In the genomic region with DNA sequence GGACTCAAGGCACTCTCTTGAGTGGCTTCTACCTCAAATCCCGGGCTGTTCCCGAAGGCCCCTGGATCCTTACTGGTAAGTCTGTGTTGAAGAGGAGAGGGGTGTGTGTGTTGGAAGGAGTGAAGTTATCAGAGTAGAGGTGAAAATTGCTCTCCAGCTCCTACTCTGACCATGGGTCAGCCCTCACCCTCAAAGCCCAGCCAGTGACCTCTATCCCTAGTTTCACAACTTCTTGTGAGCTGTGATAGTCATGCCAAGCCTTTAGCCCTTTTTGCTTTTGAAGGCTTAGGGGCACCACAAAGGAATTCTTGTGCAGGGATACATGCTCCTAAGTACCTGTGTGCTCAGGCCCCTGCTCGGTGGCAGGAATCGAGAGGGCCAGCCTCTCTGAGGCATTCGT, we compare ENCODE assay signal across 37 mouse cellular contexts. TPM values are rescaled to one million over a fixed set of nuclear protein-coding genes. Genes with fewer than 3 reads are reported as not detected.
DNase-seq lines count a peak whose midpoint lies in the region; ATAC-seq and TF ChIP-seq lines count a peak whose summit lies in the region.
"Had no signal": no experiment of that assay in that cellular context is flagged by ENCODE, and none has a peak within 500 bp of the region (broad histone marks: within the 10 kb centered on the region; RNA-seq: fewer than 3 reads in every experiment).

No protein-coding gene starts in this region.

- no peak overlapping the region for H3K4me2 ChIP-seq in lung, postnatal 0 days (replicated peaks; ENCODE audit: low read depth, low read length)
- H3K4me2 ChIP-seq: embryonic facial prominence, embryonic 15.5 days; forebrain, embryonic 12.5 days; heart, embryonic 11.5 days; hindbrain, embryonic 12.5 days; intestine, embryonic 15.5 days; limb, embryonic 12.5 days; liver, embryonic 13.5 days; lung, embryonic 15.5 days; midbrain, embryonic 15.5 days; neural tube, embryonic 15.5 days; stomach, embryonic 15.5 days had no signal

- H3K36me3 ChIP-seq in kidney, adult 2 months (ENCODE audit: control insufficient read depth, insufficient read depth, low read length): no peaks in the 10 kb centered on the region
- no peaks in the 10 kb centered on the region for H3K36me3 ChIP-seq in lung, postnatal 0 days (ENCODE audit: insufficient read depth, low read length)
- H3K36me3 ChIP-seq: embryonic facial prominence, embryonic 10.5 days; embryonic facial prominence, embryonic 15.5 days; forebrain, embryonic 12.5 days; G1E; hindbrain, embryonic 12.5 days; intestine, embryonic 15.5 days; limb, embryonic 12.5 days; liver, embryonic 13.5 days; lung, embryonic 15.5 days; midbrain, embryonic 10.5 days; midbrain, embryonic 15.5 days; neural tube, embryonic 15.5 days; stomach, embryonic 15.5 days had no signal

- no peak overlapping the region for H3K27ac ChIP-seq in kidney, adult 2 months (ENCODE audit: insufficient read depth, low read depth, low read length)
- no peak overlapping the region for H3K27ac ChIP-seq in lung, postnatal 0 days (ENCODE audit: low read length)
- H3K27ac ChIP-seq: embryonic facial prominence, embryonic 10.5 days; embryonic facial prominence, embryonic 15.5 days; forebrain, embryonic 12.5 days; hindbrain, embryonic 12.5 days; hindbrain, postnatal 0 days; intestine, embryonic 15.5 days; kidney, postnatal 0 days; limb, embryonic 12.5 days; liver, embryonic 13.5 days; lung, embryonic 15.5 days; midbrain, embryonic 10.5 days; midbrain, embryonic 15.5 days; neural tube, embryonic 15.5 days; stomach, embryonic 15.5 days had no signal

- peak; percentile 16 for ATAC-seq in lung, postnatal 0 days
- ATAC-seq: forebrain, postnatal 0 days; hindbrain, postnatal 0 days; intestine, embryonic 15.5 days; midbrain, embryonic 15.5 days had no signal

- TF ChIP-seq POLR2A in kidney, adult 2 months (IDR thresholded peaks at IDR 0.05; ENCODE audit: low read depth, low read length): no peak

- DNase-seq in adrenal gland, adult 2 months: peak; percentile 36
- no peak for DNase-seq in adrenal gland, postnatal 36 days
- DNase-seq in kidney, postnatal 10 days: peak; percentile 2
- DNase-seq in kidney, adult 2 months: no peak
- DNase-seq in lung, postnatal 0 days (ENCODE audit: low spot score): no peak
- DNase-seq in lung, postnatal 14 days: no peak
- no peak for DNase-seq in spleen, postnatal 10 days (ENCODE audit: low spot score in 2 of 2)
- DNase-seq: adrenal gland, postnatal 25 days; cerebellum, adult 8-10 months; cerebellum, postnatal 25 days; forebrain, postnatal 0 days; gastrocnemius, postnatal 14 days; heart, postnatal 36 days; kidney, adult 8-10 months; liver, embryonic 13.5 days; retina, postnatal 1 day; right cerebral cortex, postnatal 14 days had no signal

- no peak overlapping the region for H3K4me3 ChIP-seq in kidney, adult 2 months (ENCODE audit: insufficient read depth, low read depth, low read length)
- no peak overlapping the region for H3K4me3 ChIP-seq in lung, postnatal 0 days (ENCODE audit: low read depth, low read length)
- H3K4me3 ChIP-seq: embryonic facial prominence, embryonic 10.5 days; embryonic facial prominence, embryonic 15.5 days; forebrain, embryonic 12.5 days; hindbrain, embryonic 12.5 days; intestine, embryonic 15.5 days; limb, embryonic 12.5 days; liver, embryonic 13.5 days; lung, embryonic 15.5 days; midbrain, embryonic 10.5 days; midbrain, embryonic 15.5 days; neural tube, embryonic 15.5 days; stomach, embryonic 15.5 days had no signal

- H3K9ac ChIP-seq in lung, postnatal 0 days (replicated peaks; ENCODE audit: low read depth): no peak overlapping the region
- H3K9ac ChIP-seq: embryonic facial prominence, embryonic 15.5 days; forebrain, embryonic 12.5 days; forebrain, postnatal 0 days; hindbrain, embryonic 12.5 days; intestine, embryonic 15.5 days; limb, embryonic 12.5 days; liver, embryonic 13.5 days; lung, embryonic 15.5 days; midbrain, embryonic 15.5 days; neural tube, embryonic 15.5 days; stomach, embryonic 15.5 days had no signal

- no peak for TF ChIP-seq EP300 in lung, postnatal 0 days (IDR thresholded peaks at IDR 0.05)

- no peaks in the 10 kb centered on the region for H3K27me3 ChIP-seq in kidney, adult 2 months (replicated peaks; ENCODE audit: control insufficient read depth, insufficient read depth, low read length)
- H3K27me3 ChIP-seq in lung, postnatal 0 days (replicated peaks; ENCODE audit: insufficient read depth, low read length): no peaks in the 10 kb centered on the region
- H3K27me3 ChIP-seq: embryonic facial prominence, embryonic 15.5 days; forebrain, embryonic 12.5 days; hindbrain, embryonic 12.5 days; intestine, embryonic 15.5 days; limb, embryonic 12.5 days; liver, embryonic 13.5 days; lung, embryonic 15.5 days; midbrain, embryonic 15.5 days; neural tube, embryonic 15.5 days; stomach, embryonic 15.5 days had no signal

- no peak for TF ChIP-seq CTCF in kidney, adult 2 months (conservative IDR thresholded peaks at IDR 0.05; ENCODE audit: insufficient read depth, insufficient read length, low read depth, low read length)
- no peak for TF ChIP-seq CTCF in lung, postnatal 0 days (IDR thresholded peaks at IDR 0.05)

- WGBS in kidney, adult 2 months: 81% methylated on average over 5 of the region's 5 CpGs
- WGBS in lung, postnatal 0 days: 59% methylated on average over 5 of the region's 5 CpGs

- H3K9me3 ChIP-seq in lung, postnatal 0 days (ENCODE audit: low read length): no peaks in the 10 kb centered on the region
- H3K9me3 ChIP-seq: embryonic facial prominence, embryonic 10.5 days; embryonic facial prominence, embryonic 15.5 days; forebrain, embryonic 12.5 days; G1E; hindbrain, embryonic 12.5 days; intestine, embryonic 15.5 days; limb, embryonic 12.5 days; liver, embryonic 13.5 days; lung, embryonic 15.5 days; midbrain, embryonic 10.5 days; midbrain, embryonic 15.5 days; neural tube, embryonic 15.5 days; stomach, embryonic 15.5 days had no signal

- no peaks in the 10 kb centered on the region for H3K4me1 ChIP-seq in kidney, adult 2 months (ENCODE audit: control insufficient read depth, insufficient read depth, low read length)
- H3K4me1 ChIP-seq in lung, postnatal 0 days (ENCODE audit: insufficient read depth, low read depth, low read length): no peaks in the 10 kb centered on the region
- H3K4me1 ChIP-seq: embryonic facial prominence, embryonic 10.5 days; embryonic facial prominence, embryonic 15.5 days; forebrain, embryonic 12.5 days; hindbrain, embryonic 12.5 days; intestine, embryonic 15.5 days; limb, embryonic 12.5 days; liver, embryonic 13.5 days; lung, embryonic 15.5 days; midbrain, embryonic 10.5 days; midbrain, embryonic 15.5 days; neural tube, embryonic 15.5 days; stomach, embryonic 15.5 days had no signal

RNA-seq across cellular contexts. Expression of gene Ifi27l2b, which starts 24.6 kb away (rescaled TPM):
- not detected for total RNA-seq in adrenal gland, adult 2 months (2021)
- not detected in 2 replicates for polyA plus RNA-seq in adrenal gland, adult 2 months (2012; rRNA removed)
- total RNA-seq in adrenal gland, postnatal 36 days (2021): not detected
- 0.08 and 0.19 TPM in 2 replicates for polyA plus RNA-seq in kidney, adult 2 months (2012; rRNA removed)
- polyA plus RNA-seq in lung, postnatal 0 days (2015; fragmentation: Nextera tagmentation; extraction: Ambion mirVana): not detected in 2 replicates
- total RNA-seq: adrenal gland, postnatal 25 days; forebrain, postnatal 0 days; gastrocnemius, postnatal 14 days; granulocyte monocyte progenitor cell, adult 5-6 weeks; heart, postnatal 36 days; hindbrain, postnatal 0 days; layer of hippocampus, postnatal 10 days; left cerebral cortex, adult 18-20 months; left cerebral cortex, postnatal 14 days; megakaryocyte progenitor cell, adult 5-6 weeks had no signal
- polyA plus RNA-seq: embryonic facial prominence, embryonic 10.5 days; forebrain, embryonic 12.5 days; forebrain, postnatal 0 days; G1E; heart, embryonic 11.5 days; hindbrain, embryonic 12.5 days; hindbrain, postnatal 0 days; kidney, postnatal 0 days; limb, embryonic 12.5 days; liver, embryonic 13.5 days; lung, embryonic 15.5 days; midbrain, embryonic 10.5 days; midbrain, embryonic 15.5 days; neural tube, embryonic 15.5 days had no signal

RNA-seq across cellular contexts. Expression of gene Ifi27l2a, which starts 38.2 kb away (rescaled TPM):
- total RNA-seq in adrenal gland, adult 2 months (2021): 1,000 to 10,000 TPM in 1 of 2 experiments, 100 to 1,000 TPM in 1; 340 to 1,466 TPM
- 539 and 2,543 TPM in 2 replicates for polyA plus RNA-seq in adrenal gland, adult 2 months (2012; rRNA removed)
- 100 to 1,000 TPM; 128 to 279 TPM for total RNA-seq in adrenal gland, postnatal 36 days (2021)
- polyA plus RNA-seq in kidney, adult 2 months (2012; rRNA removed): 427 and 428 TPM in 2 replicates
- polyA plus RNA-seq in lung, postnatal 0 days (2015; fragmentation: Nextera tagmentation; extraction: Ambion mirVana): 23.1 and 47.7 TPM in 2 replicates

RNA-seq across cellular contexts. Expression of gene Ifi27, which starts 47.7 kb away (rescaled TPM):
- total RNA-seq in adrenal gland, adult 2 months (2021): 1,000 to 10,000 TPM in 1 of 2 experiments, 100 to 1,000 TPM in 1; 923 to 1,715 TPM
- 1,448 and 1,459 TPM in 2 replicates for polyA plus RNA-seq in adrenal gland, adult 2 months (2012; rRNA removed)
- total RNA-seq in adrenal gland, postnatal 36 days (2021): 1,000 to 10,000 TPM; 1,339 to 1,709 TPM
- 320 and 355 TPM in 2 replicates for polyA plus RNA-seq in kidney, adult 2 months (2012; rRNA removed)
- 69.5 and 72.5 TPM in 2 replicates for polyA plus RNA-seq in lung, postnatal 0 days (2015; fragmentation: Nextera tagmentation; extraction: Ambion mirVana)

RNA-seq across cellular contexts. Expression of gene Ppp4r4, which starts 50.4 kb away (rescaled TPM):
- total RNA-seq in adrenal gland, adult 2 months (2021): 1 to 10 TPM; 2.9 to 4.8 TPM
- polyA plus RNA-seq in adrenal gland, adult 2 months (2012; rRNA removed): 0.98 and 2.1 TPM in 2 replicates
- 1 to 10 TPM; 4.0 to 4.4 TPM for total RNA-seq in adrenal gland, postnatal 36 days (2021)
- polyA plus RNA-seq in kidney, adult 2 months (2012; rRNA removed): 0.99 and 1.0 TPM in 2 replicates
- polyA plus RNA-seq in lung, postnatal 0 days (2015; fragmentation: Nextera tagmentation; extraction: Ambion mirVana): 6.1 and 6.3 TPM in 2 replicates
- total RNA-seq: megakaryocyte progenitor cell, adult 5-6 weeks had no signal
- polyA plus RNA-seq: G1E had no signal

RNA-seq across cellular contexts. Expression of gene Ddx24, which starts 56.0 kb away (rescaled TPM):
- 100 to 1,000 TPM; 116 to 132 TPM for total RNA-seq in adrenal gland, adult 2 months (2021)
- polyA plus RNA-seq in adrenal gland, adult 2 months (2012; rRNA removed): 29.0 and 38.9 TPM in 2 replicates
- 100 to 1,000 TPM; 121 to 122 TPM for total RNA-seq in adrenal gland, postnatal 36 days (2021)
- 37.5 and 41.9 TPM in 2 replicates for polyA plus RNA-seq in kidney, adult 2 months (2012; rRNA removed)
- polyA plus RNA-seq in lung, postnatal 0 days (2015; fragmentation: Nextera tagmentation; extraction: Ambion mirVana): 87.2 and 92.0 TPM in 2 replicates

Comparison
In these comparisons a context has a peak if more than half of its experiments do, and no peak if none do; other contexts are left out.
1. DNase-seq: peak in adrenal gland, adult 2 months (single experiment) and kidney, postnatal 10 days (single experiment); none in adrenal gland, postnatal 36 days (0 of 2), kidney, adult 2 months (single experiment), lung, postnatal 0 days (single experiment), lung, postnatal 14 days (single experiment) and spleen, postnatal 10 days (0 of 2).